Mouse (Mus musculus) liver, postnatal 0 days (tissue): ENCODE measurements around the gene Arfgef2.

Experiments used
- CTCF ChIP-seq: sonication (generic); IDR thresholded peaks from 2 replicates; pipeline ENCODE4 v1.5.1; 2016; ENCODE audit warnings: antibody characterized with exemption, low read depth
- EP300 ChIP-seq: IDR thresholded peaks from 2 replicates; pipeline ENCODE4 v1.6.1; 2016; ENCODE audit warnings: antibody characterized with exemption, low read depth, mild to moderate bottlenecking

DNA sequence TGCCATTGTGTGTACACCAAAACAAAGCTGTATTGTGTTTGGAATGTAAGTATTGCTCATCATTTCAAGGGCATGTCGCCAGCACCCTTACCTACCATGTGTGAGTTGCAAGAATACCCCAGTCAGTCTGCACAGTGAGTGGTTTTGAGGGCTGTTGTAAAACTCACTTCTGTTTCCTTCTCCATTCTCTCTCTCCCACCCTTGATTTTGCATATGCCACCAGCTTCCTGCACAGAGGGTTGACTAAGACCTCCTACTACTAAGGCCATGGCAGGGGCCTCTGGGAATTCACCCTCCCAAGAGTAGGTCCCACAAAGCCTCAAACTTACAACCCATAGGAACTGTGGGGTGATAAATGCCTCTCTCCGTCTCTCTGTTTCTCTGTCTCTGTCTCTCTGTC, 4.0 kb upstream of the Arfgef2 start:
- TF ChIP-seq CTCF (no peak), EP300 (no peak)
